Mouse (Mus musculus): ENCODE measurements around the gene Hadh.

DNA sequence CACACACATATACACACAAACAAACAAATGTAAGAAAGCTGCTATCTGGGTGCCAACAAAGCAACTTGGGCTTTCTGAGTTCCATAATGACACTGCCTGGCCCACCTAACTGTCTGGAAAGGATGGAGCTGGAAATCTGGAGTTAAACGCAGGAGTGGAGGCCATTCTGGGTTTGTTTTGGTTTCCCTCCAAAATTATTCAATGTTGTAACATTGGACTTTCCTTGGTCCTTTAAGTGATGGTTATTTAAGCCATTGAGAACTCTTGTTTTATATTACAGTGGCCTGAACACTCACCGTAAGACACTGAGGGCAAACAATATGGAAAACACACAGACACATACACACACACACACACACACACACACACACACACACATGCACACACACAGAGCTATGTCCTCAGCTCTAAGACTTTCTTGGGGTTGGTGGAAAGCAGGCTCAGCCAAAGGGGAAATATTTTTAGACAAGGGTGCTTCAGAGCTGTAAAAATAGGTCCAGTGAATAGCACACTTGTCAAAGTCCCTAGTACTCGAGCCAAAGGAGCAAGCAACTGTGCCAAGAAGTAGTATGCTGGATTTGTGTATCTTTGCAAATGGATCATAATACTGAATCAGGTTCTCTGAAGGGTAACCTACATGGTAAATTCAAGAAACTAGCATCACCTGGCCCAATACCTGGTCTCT is 5.4 kb downstream of the Hadh start:
- TF ChIP-seq CTCF (IDR thresholded peaks at IDR 0.05; ENCODE audit: low read depth, low read length): no peak
- TF ChIP-seq TAL1 (conservative IDR thresholded peaks at IDR 0.05; ENCODE audit: low read depth, low read length): no peak
- no peak for TF ChIP-seq POLR2AphosphoS5 (IDR thresholded peaks at IDR 0.05; ENCODE audit: insufficient replicate concordance, low read depth, low read length)
